Comparison of ENCODE assay signal across 8 mouse cellular contexts in the genomic region with DNA sequence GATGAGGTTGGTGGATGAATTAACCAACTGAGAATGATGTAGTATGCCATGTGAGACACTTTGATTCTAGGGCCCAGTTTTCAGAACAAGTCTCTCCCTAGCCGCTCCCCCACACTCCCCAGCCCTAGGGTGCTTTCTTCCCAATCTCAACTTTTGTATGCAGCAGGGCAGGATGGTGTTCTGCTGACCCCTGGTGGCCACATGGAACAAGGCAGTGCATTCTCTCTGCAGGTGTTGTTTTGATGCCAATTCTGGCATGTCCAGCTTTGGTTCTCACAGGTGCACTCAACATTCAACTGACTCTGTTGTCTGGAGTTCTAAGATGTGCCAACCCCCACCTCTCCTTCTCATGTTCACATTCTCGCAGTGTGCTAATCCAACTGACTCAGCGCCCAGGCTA. TPM values are rescaled to one million over a fixed set of nuclear protein-coding genes. Genes with fewer than 3 reads are reported as not detected.
A peak's percentile ranks its signal among the peaks of the same experiment; 100 is the strongest.
DNase-seq lines count a peak whose midpoint lies in the region; ATAC-seq and TF ChIP-seq lines count a peak whose summit lies in the region.

No protein-coding gene starts in this region.

- H3K4me1 ChIP-seq in G1E (ENCODE audit: insufficient read depth, low read depth, low read length): peaks cover 9% of the 10 kb centered on the region; the same call in 1 of the 2 replicates
- no peaks in the 10 kb centered on the region for H3K4me1 ChIP-seq in bone marrow, adult 2 months (ENCODE audit: control insufficient read depth, insufficient read depth, low read length)
- peaks cover 5% of the 10 kb centered on the region; the same call in 1 of the 2 replicates for H3K4me1 ChIP-seq in embryonic facial prominence, embryonic 13.5 days

- no peak overlapping the region for H3K9ac ChIP-seq in embryonic facial prominence, embryonic 13.5 days

- TF ChIP-seq POLR2A in bone marrow, adult 2 months (IDR thresholded peaks at IDR 0.05; ENCODE audit: borderline replicate concordance, control insufficient read depth, low read depth, low read length): no peak

- peaks cover 21% of the 10 kb centered on the region for H3K36me3 ChIP-seq in G1E (replicated peaks)
- H3K36me3 ChIP-seq in embryonic facial prominence, embryonic 13.5 days: peaks cover 20% of the 10 kb centered on the region

- no peaks in the 10 kb centered on the region for H3K9me3 ChIP-seq in G1E (replicated peaks)
- H3K9me3 ChIP-seq in embryonic facial prominence, embryonic 13.5 days: no peaks in the 10 kb centered on the region

- H3K27me3 ChIP-seq in G1E (ENCODE audit: insufficient read depth, low read length): 0 out of 2 replicates have a peak, but pooled peaks cover 2% of the 10 kb centered on the region
- no peaks in the 10 kb centered on the region for H3K27me3 ChIP-seq in embryonic facial prominence, embryonic 13.5 days

- DNase-seq in G1E (ENCODE audit: low spot score): peak; percentile 54
- DNase-seq in heart, postnatal 4 days: peak; percentile 77
- peak; percentile 66 to 69 for DNase-seq in layer of hippocampus, adult 2 months (ENCODE audit: low spot score in 2 of 2)
- DNase-seq in lung, postnatal 25 days (ENCODE audit: low spot score): peak; percentile 65
- peak; percentile 50 for DNase-seq in right cerebral cortex, adult 18-20 months
- DNase-seq in urinary bladder, postnatal 14 days (ENCODE audit: low spot score): peak; percentile 65

- no peak overlapping the region for H3K27ac ChIP-seq in bone marrow, adult 2 months (ENCODE audit: control insufficient read depth, insufficient read depth, low read depth, low read length, poor library complexity)
- H3K27ac ChIP-seq in embryonic facial prominence, embryonic 13.5 days: no peak overlapping the region
- H3K27ac ChIP-seq in layer of hippocampus, adult 2 months: no peak overlapping the region

- ATAC-seq in G1E (ENCODE audit: extremely low read depth, insufficient number of reproducible peaks, low FRiP score, poor library complexity, severe bottlenecking): peak; percentile 45; the same call in 1 of the 2 replicates
- peak; percentile 29; the same call in 1 of the 2 replicates for ATAC-seq in embryonic facial prominence, embryonic 13.5 days (ENCODE audit: insufficient number of reproducible peaks, insufficient read depth, low FRiP score, low TSS enrichment, low read depth)

- WGBS in bone marrow, adult 2 months: 35% methylated on average over 3 of the region's 3 CpGs
- 31% methylated on average over 3 of the region's 3 CpGs for WGBS in embryonic facial prominence, embryonic 13.5 days

- H3K4me2 ChIP-seq in embryonic facial prominence, embryonic 13.5 days: no peak overlapping the region

- TF ChIP-seq CTCF in G1E (IDR thresholded peaks at IDR 0.05; ENCODE audit: low read depth, low read length): peak; percentile 98
- peak; percentile 98 for TF ChIP-seq CTCF in bone marrow, adult 2 months (IDR thresholded peaks at IDR 0.05; ENCODE audit: control insufficient read depth, insufficient read depth, low read length)
- peak; percentile 98 for TF ChIP-seq CTCF in layer of hippocampus, adult 2 months (conservative IDR thresholded peaks at IDR 0.05)

- H3K4me3 ChIP-seq in G1E (ENCODE audit: low read depth, low read length): no peak overlapping the region
- no peak overlapping the region for H3K4me3 ChIP-seq in bone marrow, adult 2 months (replicated peaks; ENCODE audit: control insufficient read depth, low read depth, low read length)
- H3K4me3 ChIP-seq in embryonic facial prominence, embryonic 13.5 days: no peak overlapping the region
- H3K4me3 ChIP-seq in layer of hippocampus, adult 2 months: no peak overlapping the region

RNA-seq across cellular contexts. Expression of a gene that starts 14.2 kb away (rescaled TPM):
- not detected in 2 replicates for total RNA-seq in G1E (2014; fragmentation: Nextera tagmentation)
- total RNA-seq in G1E (2017): 0.05 TPM in 1 of 2 replicates, not detected in the other
- not detected in 2 replicates for polyA plus RNA-seq in G1E (2012)
- polyA plus RNA-seq in bone marrow, adult 2 months (2011; ENCODE audit: insufficient read depth, insufficient read length, low replicate concordance, missing spikeins): not detected in 2 replicates
- 0.42 and 0.61 TPM in 2 replicates for polyA plus RNA-seq in embryonic facial prominence, embryonic 13.5 days (2015; fragmentation: Nextera tagmentation; extraction: Ambion mirVana)
- total RNA-seq in heart, postnatal 4 days (2021): not detected
- total RNA-seq in layer of hippocampus, adult 2 months (2021): 10 to 100 TPM; 16.1 to 18.4 TPM

RNA-seq across cellular contexts. Expression of a gene that starts 39.2 kb away (rescaled TPM):
- 21.6 and 22.7 TPM in 2 replicates for total RNA-seq in G1E (2014; fragmentation: Nextera tagmentation)
- total RNA-seq in G1E (2017): 23.9 and 35.0 TPM in 2 replicates
- 166 and 224 TPM in 2 replicates for polyA plus RNA-seq in G1E (2012)
- polyA plus RNA-seq in bone marrow, adult 2 months (2011; ENCODE audit: insufficient read depth, insufficient read length, low replicate concordance, missing spikeins): 21.7 and 45.2 TPM in 2 replicates
- polyA plus RNA-seq in embryonic facial prominence, embryonic 13.5 days (2015; fragmentation: Nextera tagmentation; extraction: Ambion mirVana): 46.6 and 52.1 TPM in 2 replicates
- total RNA-seq in heart, postnatal 4 days (2021): 10 to 100 TPM; 70.3 to 77.9 TPM
- 10 to 100 TPM; 59.4 to 72.5 TPM for total RNA-seq in layer of hippocampus, adult 2 months (2021)

Comparison
In these comparisons a context has a peak if more than half of its experiments do, and no peak if none do; other contexts are left out.
1. RNA of a gene that starts 14.2 kb away (total RNA-seq): 16.1 to 18.4 TPM in layer of hippocampus, adult 2 months; 0.05 TPM in G1E and not detected in heart, postnatal 4 days; every median in the first group is over 10 times any median in the second.
2. Peak in every context shown above with its lines, with median percentiles within 50 percentile points of each other: DNase-seq and CTCF ChIP-seq.